Mouse (Mus musculus): Measurements from ENCODE around the gene Rnf213.

Gene Rnf213

GRCm38 (mm10) chr11:119515823-119516676 is 123.2 kb downstream of the Rnf213 start:
- no peak for DNase-seq (ENCODE audit: low spot score)

- no peak for DNase-seq (ENCODE audit: low spot score)
Observed at GRCm38 (mm10) chr11:119516677-119517361, 123.9 kb downstream of the Rnf213 start.

- no peak for DNase-seq (ENCODE audit: low spot score)
Observed at GRCm38 (mm10) chr11:119519387-119519786, 126.5 kb downstream of the Rnf213 start.

- DNase-seq (ENCODE audit: low spot score), result no peak
Observed at GRCm38 (mm10) chr11:119520005-119520712, 127.3 kb downstream of the Rnf213 start.

GRCm38 (mm10) chr11:119520713-119521063 is 127.8 kb downstream of the Rnf213 start:
- DNase-seq (ENCODE audit: low spot score), result no peak

GRCm38 (mm10) chr11:119521920-119522710 is 129.2 kb downstream of the Rnf213 start:
- no peak for DNase-seq (ENCODE audit: low spot score)

GRCm38 (mm10) chr11:119522779-119523178 is 129.9 kb downstream of the Rnf213 start:
- DNase-seq (ENCODE audit: low spot score), result no peak

- DNase-seq (ENCODE audit: low spot score), result no peak
Observed at GRCm38 (mm10) chr11:119523392-119523791, 130.5 kb downstream of the Rnf213 start.

- DNase-seq (ENCODE audit: low spot score), result peak; percentile 88
Observed at GRCm38 (mm10) chr11:119524545-119524949, 131.6 kb downstream of the Rnf213 start.

- no peak for DNase-seq (ENCODE audit: low spot score)
Observed at GRCm38 (mm10) chr11:119526068-119526966, 133.4 kb downstream of the Rnf213 start.

GRCm38 (mm10) chr11:119528930-119529329 is 136.0 kb downstream of the Rnf213 start:
- DNase-seq (ENCODE audit: low spot score), result no peak

- DNase-seq (ENCODE audit: low spot score), result no peak
Observed at GRCm38 (mm10) chr11:119532460-119532859, 139.6 kb downstream of the Rnf213 start.

- DNase-seq (ENCODE audit: low spot score), result no peak
Observed at GRCm38 (mm10) chr11:119533745-119534144, 140.8 kb downstream of the Rnf213 start.
